Mouse (Mus musculus) regulatory T cell (primary cell): ENCODE results near the gene Mpst.

Source experiments
- in situ Hi-C: fragments of 300-600 bp; cut with MboI, MseI; formaldehyde crosslinking; loops from one replicate; pipeline ENCODE4 v1.15.1; 2025; ENCODE audit warnings: high pct_unique_total_duplicates

The Mpst gene

DNA sequence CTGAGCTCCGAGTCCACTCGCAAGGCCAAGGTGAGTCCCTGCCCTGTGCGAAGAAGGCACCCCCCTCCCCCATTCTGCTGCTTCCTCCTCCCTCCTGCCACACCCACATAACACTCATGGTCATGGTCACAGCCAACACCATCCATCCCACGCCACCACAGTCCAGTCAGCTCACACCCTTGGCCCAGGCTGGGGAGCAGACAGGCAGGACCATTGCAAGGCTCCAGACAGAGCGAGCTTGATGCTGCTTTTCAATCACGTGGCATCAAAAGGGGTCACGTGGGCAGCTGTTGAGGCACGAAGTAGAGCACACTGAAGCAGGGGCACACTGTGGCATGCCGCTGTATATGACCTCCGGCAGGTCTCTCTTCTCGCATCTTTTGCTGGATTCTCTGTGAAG lies 29.5 kb downstream of the Mpst start:
- in situ Hi-C loops, result no loop called here

GRCm38 (mm10) chr15:78436380-78437192 lies 30.4 kb downstream of the Mpst start:
- in situ Hi-C loops, result no loop called here

- in situ Hi-C loops, result no loop called here
Observed at GRCm38 (mm10) chr15:78437237-78438017, 31.2 kb downstream of the Mpst start.

DNA sequence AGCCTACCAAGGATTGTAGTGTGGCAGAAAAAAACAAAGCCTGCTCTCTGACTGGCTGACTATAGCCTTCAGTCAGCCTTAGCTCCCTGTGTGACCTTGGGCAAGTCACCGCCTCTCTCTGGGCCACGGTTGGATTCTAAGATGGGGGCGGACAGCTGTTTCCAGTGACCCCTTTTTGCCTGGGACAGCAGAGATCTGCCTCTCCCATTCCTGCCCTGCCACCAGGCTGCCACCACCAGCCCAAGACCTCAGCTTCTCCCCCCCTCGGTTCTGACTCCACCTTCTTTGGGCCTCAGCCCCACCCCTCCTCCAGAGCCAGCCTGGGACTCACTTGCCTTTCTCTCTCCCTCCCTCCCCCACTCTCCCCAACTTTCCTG lies 31.8 kb downstream of the Mpst start:
- in situ Hi-C loops, result no loop called here

DNA sequence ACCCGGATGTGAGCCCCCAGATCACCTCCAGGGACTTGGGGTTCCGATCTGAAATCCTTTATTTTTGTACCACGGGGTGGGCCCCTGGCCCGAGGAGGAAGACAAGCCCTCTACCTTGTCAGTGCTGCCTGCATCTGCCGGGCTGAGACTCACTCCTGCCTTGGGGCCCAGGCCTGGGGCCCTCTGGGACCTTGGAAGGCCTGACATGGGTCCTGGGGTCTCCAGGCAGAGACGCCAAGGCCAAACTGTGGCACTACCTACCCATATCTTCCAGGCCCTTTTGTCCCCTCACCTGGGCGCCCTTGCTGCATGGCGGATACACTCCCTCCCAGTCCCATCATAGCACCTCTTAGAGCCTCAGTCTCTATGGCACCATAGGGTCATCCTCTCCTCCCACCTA lies 32.3 kb downstream of the Mpst start:
- in situ Hi-C loops, result no loop called here

DNA sequence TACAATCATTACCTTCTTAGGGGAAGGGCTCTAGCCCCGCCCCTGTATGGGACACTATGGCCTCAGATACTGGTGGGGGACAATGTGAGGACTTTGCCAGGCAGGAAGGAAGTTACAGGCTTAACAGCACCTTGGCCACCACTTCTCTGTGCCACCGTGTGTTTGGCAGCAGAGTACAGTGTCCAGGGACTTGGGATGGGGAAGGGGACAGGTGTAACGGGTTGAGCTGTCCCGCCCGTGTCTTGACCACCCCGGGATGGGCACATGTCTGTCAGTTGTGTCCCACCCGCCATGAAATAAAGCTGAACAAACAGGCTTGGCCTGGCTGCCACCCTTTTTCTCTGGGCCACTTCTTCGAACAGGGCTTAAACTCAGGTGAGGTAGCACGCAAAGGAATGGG lies 32.8 kb downstream of the Mpst start:
- in situ Hi-C loops, result no loop called here

- in situ Hi-C loops, result loop anchor here (10.0 kb wide), 1 partner anchor 303 kb away; no protein-coding TSS in a partner anchor
Observed at GRCm38 (mm10) chr15:78442231-78442630, 36.0 kb downstream of the Mpst start.

DNA sequence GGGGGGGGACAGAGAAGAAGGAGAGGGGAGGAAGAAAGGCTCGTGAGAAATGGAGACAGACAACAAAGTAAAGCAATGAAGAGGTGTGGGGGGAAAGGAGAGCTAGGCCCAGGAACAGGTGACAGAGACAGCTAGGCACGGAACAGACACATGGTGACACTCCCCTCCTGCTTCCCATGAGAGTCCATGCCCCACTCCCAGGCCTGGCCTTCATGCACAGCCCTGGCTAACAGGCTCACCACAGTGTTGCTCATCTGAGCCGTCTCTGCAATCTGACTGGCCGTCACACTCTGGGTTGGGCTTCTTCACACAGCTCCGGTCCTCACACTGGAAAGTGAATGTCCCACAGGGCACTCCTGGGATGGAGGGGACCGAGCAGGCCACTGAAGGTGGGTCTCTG lies 37.6 kb downstream of the Mpst start:
- in situ Hi-C loops, result loop anchor here (10.0 kb wide), 1 partner anchor 301 kb away; no protein-coding TSS in a partner anchor

- in situ Hi-C loops, result loop anchor here (5.0 to 10.0 kb wide), 2 partner anchors 90 to 298 kb away; no protein-coding TSS in a partner anchor
Observed at GRCm38 (mm10) chr15:78447121-78447520, 40.9 kb downstream of the Mpst start.

- in situ Hi-C loops, result loop anchor here (5.0 to 10.0 kb wide), 2 partner anchors 89 to 297 kb away; no protein-coding TSS in a partner anchor
Observed at GRCm38 (mm10) chr15:78447746-78448535, 41.7 kb downstream of the Mpst start.

DNA sequence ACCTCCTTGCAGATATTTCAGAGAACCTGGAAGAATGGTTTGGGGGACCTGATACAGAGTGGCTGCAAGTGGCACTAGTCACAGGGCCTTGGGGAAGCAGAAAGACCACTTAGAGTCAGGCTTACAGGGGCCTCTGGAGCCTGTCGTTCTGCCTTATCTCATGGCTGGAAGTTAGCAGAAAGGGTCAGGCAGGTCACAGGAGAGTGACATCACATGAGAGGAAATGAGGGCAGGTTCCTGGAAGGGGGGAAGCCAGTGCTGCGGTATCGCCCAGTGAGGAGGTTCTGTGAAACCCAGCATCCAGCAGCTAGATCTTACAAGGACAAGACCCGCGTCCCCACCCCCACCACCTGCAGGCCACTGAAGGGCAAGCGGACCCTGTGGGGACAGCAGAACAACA lies 42.9 kb downstream of the Mpst start:
- in situ Hi-C loops, result loop anchor here (5.0 to 10.0 kb wide), 2 partner anchors 88 to 296 kb away; no protein-coding TSS in a partner anchor

GRCm38 (mm10) chr15:78449694-78450418 lies 43.6 kb downstream of the Mpst start:
- in situ Hi-C loops, result loop anchor here (5.0 to 10.0 kb wide), 3 partner anchors 42 to 295 kb away; no protein-coding TSS in a partner anchor

- in situ Hi-C loops, result loop anchor here (5.0 kb wide), 1 partner anchor 42 kb away; no protein-coding TSS in a partner anchor
Observed at GRCm38 (mm10) chr15:78450419-78450768, 44.2 kb downstream of the Mpst start.

GRCm38 (mm10) chr15:78451201-78451600 lies 45.0 kb downstream of the Mpst start:
- in situ Hi-C loops, result loop anchor here (5.0 kb wide), 1 partner anchor 41 kb away; no protein-coding TSS in a partner anchor

DNA sequence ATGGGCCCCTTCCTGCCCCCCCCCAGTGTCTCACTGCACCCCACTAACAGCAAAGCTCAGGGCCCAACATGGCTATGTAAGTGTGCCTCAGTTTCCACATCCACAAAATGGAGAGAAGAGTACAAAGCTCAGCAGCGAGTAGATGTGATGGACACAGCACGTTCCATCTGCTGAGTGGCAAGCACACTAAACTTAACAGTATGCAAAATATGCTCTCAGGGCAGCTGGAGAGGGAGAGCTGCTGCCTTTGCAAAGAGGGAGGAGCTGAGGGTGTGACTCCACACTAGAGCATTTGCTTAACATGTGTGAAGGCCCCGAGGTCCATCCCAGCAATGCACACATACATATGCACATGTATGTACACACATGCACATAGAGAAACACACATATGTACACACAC lies 46.7 kb downstream of the Mpst start:
- in situ Hi-C loops, result loop anchor here (5.0 kb wide), 1 partner anchor 39 kb away; no protein-coding TSS in a partner anchor

GRCm38 (mm10) chr15:78455168-78455567 lies 49.0 kb downstream of the Mpst start:
- in situ Hi-C loops, result no loop called here

- in situ Hi-C loops, result no loop called here
Observed at GRCm38 (mm10) chr15:78456051-78456450, 49.8 kb downstream of the Mpst start.

DNA sequence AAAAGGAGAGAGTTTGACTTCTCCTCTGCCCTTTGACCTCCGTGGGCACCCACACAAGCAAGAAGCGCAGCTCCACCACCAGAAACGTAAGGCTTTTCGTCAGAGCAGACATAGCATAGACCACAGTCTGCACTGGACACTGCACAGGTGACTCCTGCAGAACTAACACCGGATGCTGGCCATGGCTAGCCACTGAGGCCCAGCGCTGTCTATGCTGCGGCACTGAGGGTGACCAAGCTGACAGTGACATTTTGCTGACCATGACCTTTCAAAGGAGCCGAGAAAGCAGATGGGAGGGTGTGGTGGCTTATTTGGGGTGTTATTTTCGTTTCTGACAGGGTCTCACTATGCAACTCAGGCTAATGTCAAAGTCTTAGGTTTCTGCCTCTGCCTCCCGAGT lies 51.0 kb downstream of the Mpst start:
- in situ Hi-C loops, result no loop called here

DNA sequence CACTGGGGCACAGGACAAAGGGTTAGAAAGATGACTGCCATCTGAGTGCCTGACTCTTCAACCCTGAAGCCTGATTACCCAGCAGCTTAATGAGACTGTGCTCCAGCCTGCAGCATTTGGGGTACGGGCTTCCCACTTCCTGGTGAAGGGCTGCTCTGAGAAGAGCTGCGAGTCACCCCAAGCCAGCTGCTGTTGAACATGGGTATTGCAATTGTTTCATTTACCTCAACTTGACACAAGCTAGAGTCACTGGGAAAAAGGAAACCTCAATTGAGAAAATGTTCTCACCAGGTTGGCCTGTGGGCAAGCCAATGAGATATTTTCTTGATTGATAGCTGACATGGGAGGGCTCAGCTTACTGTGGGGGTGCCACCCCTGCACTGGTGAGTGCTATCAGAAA lies 56.8 kb downstream of the Mpst start:
- in situ Hi-C loops, result no loop called here
